Mouse (Mus musculus): ENCODE data around the gene Gba. TPM values are rescaled to one million over a fixed set of nuclear protein-coding genes. Genes with fewer than 3 reads are reported as not detected.
A peak's percentile ranks its signal among the peaks of the same experiment; 100 is the strongest.

The Gba gene
- polyA plus RNA-seq, 1 experiment from 2014 or later = 33.2 TPM

DNA sequence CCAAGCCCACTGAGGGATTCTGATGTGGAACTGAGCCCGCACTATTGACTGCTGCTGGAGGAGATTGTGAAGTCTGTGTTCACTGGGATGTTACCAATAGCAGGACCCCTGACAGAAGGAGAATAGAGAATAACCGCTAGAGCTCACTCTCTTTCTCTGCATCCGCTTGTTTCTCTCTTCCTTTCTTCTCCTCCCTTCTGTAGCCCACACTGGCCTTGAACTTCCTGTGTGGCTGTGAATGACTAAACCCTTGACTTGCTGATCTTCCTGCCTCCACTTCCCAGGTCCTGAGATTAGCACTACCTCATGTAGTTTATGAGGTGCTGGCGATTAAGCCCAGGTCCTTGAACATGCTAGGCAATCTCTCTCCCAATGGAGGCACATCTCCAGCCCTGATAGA is 44.7 kb downstream of the Gba start:
- peak overlapping the region; percentile 84 for H3K4me2 ChIP-seq (ENCODE audit: low read depth, low read length)
- H3K9ac ChIP-seq (ENCODE audit: low read length) = peak overlapping the region; percentile 83; the same call in 1 of the 2 replicates
- no peaks in the 10 kb centered on the region for H3K9me3 ChIP-seq (replicated peaks; ENCODE audit: control insufficient read depth, low read length)
- H3K4me3 ChIP-seq (ENCODE audit: low read length) = peak overlapping the region; percentile 87
- 83% methylated on average over 4 of the region's 4 CpGs for WGBS
- ATAC-seq (replicated peaks; ENCODE audit: extremely low read depth, insufficient read depth, low FRiP score) = no peak
- H3K36me3 ChIP-seq (ENCODE audit: control insufficient read depth, insufficient read depth) = peaks cover 8% of the 10 kb centered on the region; the same call in 1 of the 2 replicates
- peaks cover 11% of the 10 kb centered on the region for H3K27me3 ChIP-seq (ENCODE audit: control insufficient read depth, insufficient read depth, low read length)
- H3K27ac ChIP-seq (ENCODE audit: low read length) = no peak overlapping the region
- H3K4me1 ChIP-seq (ENCODE audit: control insufficient read depth, insufficient read depth, low read length) = peaks cover 36% of the 10 kb centered on the region

DNA sequence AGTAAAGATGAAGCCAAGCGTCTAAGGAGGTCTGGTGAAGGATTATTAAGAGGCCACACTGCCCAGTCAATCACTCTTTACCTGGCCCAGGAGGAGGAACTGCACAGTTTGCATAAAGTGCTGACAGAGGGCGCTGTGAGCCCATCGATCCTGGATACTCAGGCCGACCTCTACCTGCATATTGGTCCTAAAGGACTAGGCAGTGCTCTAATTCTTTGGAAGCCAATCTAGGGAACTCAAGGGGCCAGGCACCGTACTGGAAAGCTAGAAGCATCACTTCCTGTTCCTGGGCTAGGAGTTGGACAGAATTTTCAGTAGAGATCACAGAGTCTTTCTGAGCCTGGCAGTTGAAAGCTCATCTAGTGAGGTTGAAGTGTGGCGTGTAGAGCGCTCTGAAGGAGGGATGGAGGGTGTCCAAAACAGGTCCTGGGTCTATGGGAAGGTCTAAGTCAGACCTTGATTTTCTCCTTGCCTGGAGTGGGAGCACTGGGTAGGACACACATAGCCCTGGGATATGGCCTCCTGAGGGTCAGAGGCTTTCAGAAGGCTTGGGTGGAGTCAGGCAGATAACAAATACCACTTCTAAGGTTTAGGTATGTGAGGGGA is 47.8 kb downstream of the Gba start:
- peak overlapping the region; percentile 49; the same call in 1 of the 2 replicates for H3K27ac ChIP-seq (ENCODE audit: low read length)
- no peak overlapping the region for H3K4me2 ChIP-seq (ENCODE audit: low read depth, low read length)
- H3K4me3 ChIP-seq (ENCODE audit: low read length) = no peak overlapping the region
- WGBS = 18% methylated on average over 7 of the region's 7 CpGs
- peaks cover 8% of the 10 kb centered on the region; the same call in 1 of the 2 replicates for H3K36me3 ChIP-seq (ENCODE audit: control insufficient read depth, insufficient read depth)
- H3K9me3 ChIP-seq (replicated peaks; ENCODE audit: control insufficient read depth, low read length) = no peaks in the 10 kb centered on the region
- H3K9ac ChIP-seq (ENCODE audit: low read length) = no peak overlapping the region
- H3K27me3 ChIP-seq (ENCODE audit: control insufficient read depth, insufficient read depth, low read length) = no peaks in the 10 kb centered on the region
- H3K4me1 ChIP-seq (ENCODE audit: control insufficient read depth, insufficient read depth, low read length) = peaks cover 29% of the 10 kb centered on the region
- ATAC-seq (replicated peaks; ENCODE audit: extremely low read depth, insufficient read depth, low FRiP score) = no peak

DNA sequence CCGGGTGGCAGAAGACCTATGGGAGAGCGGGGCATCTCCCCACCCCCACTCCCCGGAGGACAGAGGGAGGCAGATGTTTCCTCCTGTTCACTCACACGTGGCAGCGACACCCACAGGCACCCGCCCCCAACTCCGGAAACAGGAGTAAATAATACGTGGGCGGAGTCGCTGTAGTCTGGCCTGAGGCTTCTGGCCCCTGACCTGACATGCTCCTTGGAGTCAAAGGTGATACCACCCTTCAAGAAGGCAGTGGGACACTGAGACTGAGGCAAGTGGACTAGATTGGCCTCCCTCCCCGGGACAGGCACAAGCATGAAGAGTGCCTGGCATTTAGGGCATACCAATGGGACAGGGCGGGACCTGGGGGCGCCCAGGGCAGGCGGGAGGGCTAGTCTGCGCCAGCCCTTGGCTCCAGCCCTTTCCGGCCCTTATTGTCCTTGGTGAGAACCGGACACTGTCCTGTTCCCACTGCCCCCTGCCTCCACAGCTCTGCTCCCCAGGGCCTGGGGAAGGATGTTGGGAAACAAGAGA is 48.7 kb downstream of the Gba start:
- H3K9ac ChIP-seq (ENCODE audit: low read length) = peak overlapping the region; percentile 2; the same call in 1 of the 2 replicates
- WGBS = 10% methylated on average over 17 of the region's 17 CpGs

DNA sequence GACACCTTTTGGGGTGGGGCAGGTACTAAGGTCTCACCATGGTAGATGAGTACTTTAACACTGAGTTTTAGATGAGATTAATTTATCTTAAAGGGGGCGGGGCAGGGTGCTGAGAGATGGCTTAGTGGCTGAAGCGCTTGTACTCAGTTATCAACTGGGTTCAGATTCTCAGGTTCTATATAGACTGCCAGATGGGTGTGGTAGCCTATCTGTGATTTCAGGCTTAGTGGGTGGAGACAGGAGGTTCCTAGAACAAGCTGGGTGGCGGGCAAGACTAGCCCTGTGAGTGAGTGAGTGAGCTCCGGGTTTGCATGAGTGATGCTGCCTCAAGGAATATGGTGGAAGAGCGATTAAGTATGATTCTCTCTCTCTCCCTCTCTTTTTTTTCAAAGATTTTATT is 52.3 kb downstream of the Gba start:
- Histone ChIP-seq H3K27me3 (ENCODE audit: control insufficient read depth, insufficient read depth, low read length) (no peaks in the 10 kb centered on the region), H3K9me3 (replicated peaks; ENCODE audit: control insufficient read depth, low read length) (no peaks in the 10 kb centered on the region), H3K4me2 (ENCODE audit: low read depth, low read length) (no peak overlapping the region), H3K4me1 (ENCODE audit: control insufficient read depth, insufficient read depth, low read length) (peaks cover 15% of the 10 kb centered on the region; the same call in 1 of the 2 replicates), H3K27ac (ENCODE audit: low read length) (no peak overlapping the region), H3K4me3 (ENCODE audit: low read length) (no peak overlapping the region), H3K36me3 (ENCODE audit: control insufficient read depth, insufficient read depth) (no peaks in the 10 kb centered on the region), H3K9ac (ENCODE audit: low read length) (no peak overlapping the region)
- no peak for ATAC-seq (replicated peaks; ENCODE audit: extremely low read depth, insufficient read depth, low FRiP score)
- WGBS = 86% methylated on average over 5 of the region's 5 CpGs

More for the DNA sequence above, 48.7 kb downstream of the Gba start:
- H3K36me3 ChIP-seq (ENCODE audit: control insufficient read depth, insufficient read depth) = peaks cover 8% of the 10 kb centered on the region; the same call in 1 of the 2 replicates
- H3K4me3 ChIP-seq (ENCODE audit: low read length) = no peak overlapping the region; the same call in 1 of the 2 replicates
- no peaks in the 10 kb centered on the region for H3K27me3 ChIP-seq (ENCODE audit: control insufficient read depth, insufficient read depth, low read length)
- H3K4me2 ChIP-seq (ENCODE audit: low read depth, low read length) = peak overlapping the region; percentile 50
- peak; percentile 61 for ATAC-seq (replicated peaks; ENCODE audit: extremely low read depth, insufficient read depth, low FRiP score)
- no peaks in the 10 kb centered on the region for H3K9me3 ChIP-seq (replicated peaks; ENCODE audit: control insufficient read depth, low read length)
- peak overlapping the region; percentile 53; the same call in 1 of the 2 replicates for H3K27ac ChIP-seq (ENCODE audit: low read length)
- H3K4me1 ChIP-seq (ENCODE audit: control insufficient read depth, insufficient read depth, low read length) = peaks cover 23% of the 10 kb centered on the region

DNA sequence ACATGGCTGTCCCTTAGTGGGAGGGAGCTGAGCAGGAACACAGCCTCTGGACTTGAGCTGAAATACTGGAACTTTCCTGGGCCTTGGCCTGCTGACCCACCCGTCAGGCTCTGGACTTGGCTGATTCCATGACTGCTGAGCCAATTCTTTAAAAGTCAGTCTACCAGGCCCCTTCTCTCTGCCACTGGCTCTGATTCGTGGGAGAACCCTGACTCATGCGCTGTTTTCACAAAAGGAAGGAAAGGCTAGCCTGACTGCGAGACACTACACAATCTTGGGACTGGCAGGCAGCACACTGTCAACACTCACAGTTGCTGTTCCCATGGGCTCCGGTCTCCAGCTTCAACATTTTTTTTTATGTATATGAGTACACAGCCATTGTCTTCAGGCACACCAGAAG is 53.4 kb downstream of the Gba start:
- Histone ChIP-seq H3K36me3 (ENCODE audit: control insufficient read depth, insufficient read depth) (no peaks in the 10 kb centered on the region), H3K9ac (ENCODE audit: low read length) (no peak overlapping the region), H3K4me3 (ENCODE audit: low read length) (no peak overlapping the region), H3K9me3 (replicated peaks; ENCODE audit: control insufficient read depth, low read length) (no peaks in the 10 kb centered on the region), H3K27ac (ENCODE audit: low read length) (no peak overlapping the region), H3K4me1 (ENCODE audit: control insufficient read depth, insufficient read depth, low read length) (peaks cover 7% of the 10 kb centered on the region; the same call in 1 of the 2 replicates), H3K27me3 (ENCODE audit: control insufficient read depth, insufficient read depth, low read length) (no peaks in the 10 kb centered on the region), H3K4me2 (ENCODE audit: low read depth, low read length) (no peak overlapping the region)
- ATAC-seq (replicated peaks; ENCODE audit: extremely low read depth, insufficient read depth, low FRiP score) = no peak; the same call in 1 of the 2 replicates
- WGBS = 48% methylated on average over 5 of the region's 5 CpGs

MicroRNAs within 50 kb of the gene (microRNA counts, 519-probe panel; counts per million panel counts)
- microRNA mmu-miR-92b = 1,193 counts per million, percentile 6 among the panel's probes with 10 or more counts

Small RNA genes within 50 kb of the gene (microRNA-seq; reads per million reads assigned to microRNA genes)
- gene Mir92b = 327 reads per million, percentile 68 among the genes with 10 or more reads in this experiment

Other genes starting within 250 kb of the Gba start
- 8.1 and 10.2 TPM in 2 replicates for gene Rusc1, start 109.6 kb upstream of the Gba start, polyA plus RNA-seq (2015; fragmentation: Nextera tagmentation; extraction: Ambion mirVana)
- not detected in 2 replicates for gene Gm43738, start 101.8 kb upstream of the Gba start, polyA plus RNA-seq (2015; fragmentation: Nextera tagmentation; extraction: Ambion mirVana)
- gene Fdps, start 101.0 kb upstream of the Gba start, polyA plus RNA-seq (2015; fragmentation: Nextera tagmentation; extraction: Ambion mirVana) = 103 and 116 TPM in 2 replicates
- 0.20 and 0.64 TPM in 2 replicates for gene Pklr, start 66.8 kb upstream of the Gba start, polyA plus RNA-seq (2015; fragmentation: Nextera tagmentation; extraction: Ambion mirVana)
- 0.70 and 0.76 TPM in 2 replicates for gene Hcn3, start 42.7 kb upstream of the Gba start, polyA plus RNA-seq (2015; fragmentation: Nextera tagmentation; extraction: Ambion mirVana)
- gene Clk2, start 38.1 kb upstream of the Gba start, polyA plus RNA-seq (2015; fragmentation: Nextera tagmentation; extraction: Ambion mirVana) = 15.9 and 17.9 TPM in 2 replicates
- 89.5 and 93.9 TPM in 2 replicates for gene Scamp3, start 25.5 kb upstream of the Gba start, polyA plus RNA-seq (2015; fragmentation: Nextera tagmentation; extraction: Ambion mirVana)
- 17.7 TPM in 2 replicates for gene Fam189b, start 19.8 kb upstream of the Gba start, polyA plus RNA-seq (2015; fragmentation: Nextera tagmentation; extraction: Ambion mirVana)
- gene Thbs3, start 12.3 kb downstream of the Gba start, polyA plus RNA-seq (2015; fragmentation: Nextera tagmentation; extraction: Ambion mirVana) = 24.0 TPM in 2 replicates
- gene Mtx1, start 24.2 kb downstream of the Gba start, polyA plus RNA-seq (2015; fragmentation: Nextera tagmentation; extraction: Ambion mirVana) = 120 and 127 TPM in 2 replicates
- gene Muc1, start 26.1 kb downstream of the Gba start, polyA plus RNA-seq (2015; fragmentation: Nextera tagmentation; extraction: Ambion mirVana) = 3.3 and 11.3 TPM in 2 replicates
- 202 and 234 TPM in 2 replicates for gene Krtcap2, start 43.0 kb downstream of the Gba start, polyA plus RNA-seq (2015; fragmentation: Nextera tagmentation; extraction: Ambion mirVana)
- gene Trim46, start 43.4 kb downstream of the Gba start, polyA plus RNA-seq (2015; fragmentation: Nextera tagmentation; extraction: Ambion mirVana) = 1.1 and 1.3 TPM in 2 replicates
- gene Dpm3, start 56.4 kb downstream of the Gba start, polyA plus RNA-seq (2015; fragmentation: Nextera tagmentation; extraction: Ambion mirVana) = 65.3 and 79.6 TPM in 2 replicates
- gene Slc50a1, start 67.6 kb downstream of the Gba start, polyA plus RNA-seq (2015; fragmentation: Nextera tagmentation; extraction: Ambion mirVana) = 44.8 and 51.1 TPM in 2 replicates
- gene Efna1, start 78.2 kb downstream of the Gba start, polyA plus RNA-seq (2015; fragmentation: Nextera tagmentation; extraction: Ambion mirVana) = 34.4 and 45.5 TPM in 2 replicates
- 0.89 and 1.1 TPM in 2 replicates for gene Efna3, start 120.0 kb downstream of the Gba start, polyA plus RNA-seq (2015; fragmentation: Nextera tagmentation; extraction: Ambion mirVana)
- gene Efna4, start 135.1 kb downstream of the Gba start, polyA plus RNA-seq (2015; fragmentation: Nextera tagmentation; extraction: Ambion mirVana) = 5.2 and 7.3 TPM in 2 replicates
- 61.5 and 73.6 TPM in 2 replicates for gene Adam15, start 147.1 kb downstream of the Gba start, polyA plus RNA-seq (2015; fragmentation: Nextera tagmentation; extraction: Ambion mirVana)
- not detected in 2 replicates for gene Dcst2, start 159.0 kb downstream of the Gba start, polyA plus RNA-seq (2015; fragmentation: Nextera tagmentation; extraction: Ambion mirVana)
- 0.06 and 0.21 TPM in 2 replicates for gene Dcst1, start 162.3 kb downstream of the Gba start, polyA plus RNA-seq (2015; fragmentation: Nextera tagmentation; extraction: Ambion mirVana)
- gene Zbtb7b, start 191.8 kb downstream of the Gba start, polyA plus RNA-seq (2015; fragmentation: Nextera tagmentation; extraction: Ambion mirVana) = 1.7 and 2.6 TPM in 2 replicates
- gene Lenep, start 199.9 kb downstream of the Gba start, polyA plus RNA-seq (2015; fragmentation: Nextera tagmentation; extraction: Ambion mirVana) = 1.7 TPM in 1 of 2 replicates, not detected in the other
- gene Flad1, start 208.9 kb downstream of the Gba start, polyA plus RNA-seq (2015; fragmentation: Nextera tagmentation; extraction: Ambion mirVana) = 38.8 and 41.0 TPM in 2 replicates
- gene Cks1b, start 215.5 kb downstream of the Gba start, polyA plus RNA-seq (2015; fragmentation: Nextera tagmentation; extraction: Ambion mirVana) = 288 and 304 TPM in 2 replicates
- 67.7 and 72.3 TPM in 2 replicates for gene Shc1, start 215.5 kb downstream of the Gba start, polyA plus RNA-seq (2015; fragmentation: Nextera tagmentation; extraction: Ambion mirVana)
- gene Pygo2, start 227.3 kb downstream of the Gba start, polyA plus RNA-seq (2015; fragmentation: Nextera tagmentation; extraction: Ambion mirVana) = 21.8 and 24.0 TPM in 2 replicates
- gene Pbxip1, start 233.8 kb downstream of the Gba start, polyA plus RNA-seq (2015; fragmentation: Nextera tagmentation; extraction: Ambion mirVana) = 67.5 and 74.8 TPM in 2 replicates

Measured in heart, embryonic 16.5 days (tissue).